12 mouse cellular contexts compared by ENCODE assay signal in the genomic region with DNA sequence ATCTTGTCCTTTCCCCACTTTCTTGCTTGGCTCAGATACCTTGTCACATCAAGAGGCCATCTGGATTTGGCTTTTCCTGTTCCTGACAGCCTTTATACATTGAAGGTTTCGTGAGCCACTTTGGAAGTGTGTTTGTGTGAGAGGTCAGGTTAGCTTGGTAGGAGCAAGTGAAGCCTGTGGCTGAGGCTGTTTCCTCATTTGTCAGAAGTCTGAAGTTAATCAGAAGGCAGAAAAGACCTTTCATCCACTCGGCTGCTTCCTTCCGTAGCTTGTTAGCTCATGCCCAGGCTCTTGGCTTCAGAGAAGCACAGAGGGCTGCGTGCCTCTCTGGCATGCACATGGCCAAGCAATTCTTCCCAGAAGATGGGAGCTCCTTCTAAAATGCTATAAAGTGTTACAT. TPM values are rescaled to one million over a fixed set of nuclear protein-coding genes. Genes with fewer than 3 reads are reported as not detected.
DNase-seq lines count a peak whose midpoint lies in the region; ATAC-seq lines count a peak whose summit lies in the region.
"Had no signal": no experiment of that assay in that cellular context is flagged by ENCODE, and none has a peak within 500 bp of the region (broad histone marks: within the 10 kb centered on the region; RNA-seq: fewer than 3 reads in every experiment).

No protein-coding gene starts in this region.

- no peak overlapping the region for H3K4me2 ChIP-seq in hindbrain, embryonic 14.5 days (replicated peaks)
- H3K4me2 ChIP-seq: heart, embryonic 15.5 days; limb, embryonic 12.5 days had no signal

- H3K4me3 ChIP-seq in hindbrain, embryonic 14.5 days (replicated peaks; ENCODE audit: low read length) = no peak overlapping the region
- H3K4me3 ChIP-seq: heart, embryonic 15.5 days; limb, embryonic 12.5 days had no signal

- H3K27ac ChIP-seq in hindbrain, embryonic 14.5 days = no peak overlapping the region
- H3K27ac ChIP-seq: heart, embryonic 15.5 days; limb, embryonic 12.5 days had no signal

- WGBS in hindbrain, embryonic 14.5 days = 88% methylated on average over 4 of the region's 4 CpGs

- H3K36me3 ChIP-seq in hindbrain, embryonic 14.5 days (replicated peaks; ENCODE audit: control insufficient read depth, insufficient read depth) = peaks cover 3% of the 10 kb centered on the region; the same call in 1 of the 2 replicates

- intact Hi-C loops in left cerebral cortex, postnatal 25 days (cut with DNase I) = no loop called here

- no peak for ATAC-seq in hindbrain, embryonic 14.5 days (ENCODE audit: low FRiP score)

- H3K4me1 ChIP-seq in hindbrain, embryonic 14.5 days (replicated peaks; ENCODE audit: control insufficient read depth, insufficient read depth, low read length) = peaks cover 11% of the 10 kb centered on the region

- peak; percentile 38 for DNase-seq in kidney, postnatal 14 days
- DNase-seq in kidney, adult 11 months = no peak
- DNase-seq in 416B (ENCODE audit: low read depth) (peak; percentile 53), adipocyte (ENCODE audit: low spot score) (peak; percentile 87)
- DNase-seq in kidney, postnatal 25 days = peak; percentile 22 to 55
- DNase-seq in left cerebral cortex, postnatal 25 days (ENCODE audit: low spot score in 2 of 2) = no peak
- no peak for DNase-seq in cerebellum, adult 9-10 months
- no peak for DNase-seq in hindbrain, embryonic 14.5 days (ENCODE audit: low spot score)
- DNase-seq: layer of hippocampus, adult 9-11 months; right cerebral cortex, adult 18-20 months had no signal

- no peaks in the 10 kb centered on the region for H3K27me3 ChIP-seq in hindbrain, embryonic 14.5 days (ENCODE audit: control insufficient read depth, insufficient read depth, low read length)
- H3K27me3 ChIP-seq: heart, embryonic 15.5 days; limb, embryonic 12.5 days had no signal

- no peak overlapping the region for H3K9ac ChIP-seq in hindbrain, embryonic 14.5 days
- H3K9ac ChIP-seq: heart, embryonic 15.5 days; limb, embryonic 12.5 days had no signal

- no peaks in the 10 kb centered on the region for H3K9me3 ChIP-seq in hindbrain, embryonic 14.5 days (ENCODE audit: control insufficient read depth, low read length)
- H3K9me3 ChIP-seq: heart, embryonic 15.5 days had no signal

RNA-seq across cellular contexts. Expression of gene 1600014C10Rik, which starts 4.8 kb away (rescaled TPM):
- total RNA-seq in left cerebral cortex, postnatal 25 days (2021) = 10 to 100 TPM; 21.5 to 22.6 TPM
- polyA plus RNA-seq in hindbrain, embryonic 14.5 days (2014; fragmentation: Nextera tagmentation; extraction: Ambion mirVana) = 29.2 and 33.9 TPM in 2 replicates

RNA-seq across cellular contexts. Expression of gene Plekhf1, which starts 40.0 kb away (rescaled TPM):
- 1 to 10 TPM; 1.4 TPM for total RNA-seq in left cerebral cortex, postnatal 25 days (2021)
- 0.66 and 0.90 TPM in 2 replicates for polyA plus RNA-seq in hindbrain, embryonic 14.5 days (2014; fragmentation: Nextera tagmentation; extraction: Ambion mirVana)

Comparison
In these comparisons a context has a peak if more than half of its experiments do, and no peak if none do; other contexts are left out.
1. DNase-seq: peak in kidney, postnatal 14 days (single experiment), 416B (single experiment), adipocyte (single experiment) and kidney, postnatal 25 days (2 of 2); none in kidney, adult 11 months (single experiment), left cerebral cortex, postnatal 25 days (0 of 2), cerebellum, adult 9-10 months (single experiment) and hindbrain, embryonic 14.5 days (single experiment).